Mouse (Mus musculus): ENCODE measurements around the gene Trim59. TPM values are rescaled to one million over a fixed set of nuclear protein-coding genes. Genes with fewer than 3 reads are reported as not detected.
"Not testable (repeated sequence)": the region's sequence is repeated elsewhere in the genome, so short reads cannot be mapped to it uniquely, and the experiment has no call there.

Trim59 gene
- total RNA-seq (2021) = 10 to 100 TPM; 10.3 to 10.4 TPM

DNA sequence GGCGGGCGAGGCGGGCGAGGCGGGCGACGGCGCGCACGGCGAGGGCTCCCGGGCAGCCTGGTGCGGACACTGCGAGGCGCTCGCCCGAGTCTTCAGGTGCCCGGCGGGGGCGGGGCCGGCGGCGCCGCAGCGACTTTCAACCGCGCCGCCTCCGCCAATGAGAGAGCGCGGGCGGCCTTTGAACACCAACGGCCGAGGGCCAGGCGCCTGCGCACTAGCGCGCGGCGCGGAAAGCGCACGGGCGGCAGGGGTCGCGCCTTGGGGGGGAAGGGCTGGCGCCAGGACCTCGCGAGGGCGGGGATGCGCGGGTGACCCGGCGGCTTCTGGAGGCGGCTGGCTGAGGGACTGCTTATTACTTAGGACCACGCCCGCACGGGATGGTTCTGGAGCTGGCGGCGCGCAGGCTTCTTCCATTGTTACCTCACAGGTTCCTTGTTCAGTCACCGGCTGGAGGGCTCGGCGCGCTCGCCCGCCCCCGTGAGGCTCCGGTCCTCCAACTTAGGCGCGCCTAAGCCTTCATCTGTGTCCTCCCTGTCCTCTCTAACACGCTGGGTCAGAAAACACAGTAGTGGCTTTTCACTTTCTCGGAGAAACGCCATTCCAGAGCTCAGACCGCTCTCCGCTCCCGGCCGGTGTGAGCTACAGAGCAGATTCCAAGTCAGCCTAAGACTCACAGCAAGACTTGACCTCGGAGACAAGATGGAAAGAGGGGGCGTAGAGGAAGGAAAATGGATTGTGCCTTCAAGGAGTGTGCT is at the start of gene Trim59:
Trim59 (minus strand) TSS at position 111 of the 755 bp plus-strand sequence.
- DNase-seq (ENCODE audit: low spot score in 2 of 2) = peak; percentile 88 to 91
- intact Hi-C loops (cut with DNase I) = loop anchor here (2.0 kb wide), 1 partner anchor 18 kb away; no protein-coding TSS in a partner anchor

DNA sequence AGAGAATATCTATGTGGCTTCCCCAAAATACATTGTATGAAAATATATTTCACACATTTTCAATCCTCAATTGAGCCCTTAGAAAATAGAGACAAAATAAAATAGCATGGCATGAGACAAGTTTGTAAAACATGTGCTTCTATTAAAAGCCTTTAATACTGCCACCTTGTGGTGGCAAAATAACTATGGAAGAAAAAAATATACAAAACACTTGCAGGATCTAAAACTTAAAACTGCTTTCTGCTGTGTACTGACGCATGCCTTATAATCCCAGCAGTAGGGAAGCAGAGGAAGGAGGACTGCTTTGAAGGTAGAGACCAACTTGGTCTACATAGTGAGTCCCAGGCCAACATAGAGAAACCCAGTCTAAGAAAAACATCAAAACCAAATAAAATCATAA is 19.4 kb upstream of the Trim59 start:
- intact Hi-C loops (cut with DNase I) = loop anchor here (2.0 kb wide), 1 partner anchor 63 kb away; the partner anchor contains the start of gene Kpna4
- no peak for DNase-seq (ENCODE audit: low spot score in 2 of 2)

DNA sequence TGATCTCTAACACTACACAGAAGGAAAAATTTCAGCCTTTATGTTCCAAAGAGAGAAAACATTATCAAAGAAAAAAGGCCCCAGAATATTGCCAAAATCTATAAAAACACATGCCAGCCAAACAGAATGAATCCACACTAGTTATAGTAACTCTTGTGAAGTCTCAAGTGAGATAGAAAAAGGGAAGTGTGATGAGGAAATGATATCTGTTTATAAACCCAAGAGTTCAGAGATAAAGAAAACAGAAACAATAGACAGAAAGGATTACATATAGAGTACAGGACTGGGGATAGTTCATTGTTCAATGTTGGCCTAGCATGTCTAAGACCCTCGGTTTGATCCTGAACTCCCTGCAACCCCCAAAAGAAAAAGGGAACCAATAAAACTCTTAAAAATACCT is 18.2 kb upstream of the Trim59 start:
- intact Hi-C loops (cut with DNase I) = loop anchor here (2.0 kb wide), 1 partner anchor 18 kb away; the partner anchor contains the start of gene Trim59
- no peak for DNase-seq (ENCODE audit: low spot score in 2 of 2)

DNA sequence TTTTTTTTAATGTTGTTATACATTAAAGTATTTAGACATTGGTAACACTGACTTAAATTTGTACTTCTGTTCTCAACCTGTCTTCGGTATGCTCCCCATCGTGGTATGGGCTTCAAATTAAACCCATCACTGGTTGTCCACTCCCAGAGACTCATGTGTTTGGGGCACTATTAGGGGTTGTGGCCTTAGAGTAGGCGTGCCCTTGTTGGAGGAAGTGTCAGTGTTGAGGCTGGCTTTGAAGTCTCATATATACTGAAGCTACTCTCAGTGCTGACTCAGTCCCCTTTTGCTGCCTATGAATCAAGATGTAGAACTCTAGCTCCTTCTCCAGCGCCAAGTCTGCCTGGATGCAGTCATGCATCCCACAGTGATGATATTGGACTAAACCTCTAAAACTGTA is 16.1 kb upstream of the Trim59 start:
- intact Hi-C loops (cut with DNase I) = no loop called here
- no peak for DNase-seq (ENCODE audit: low spot score in 2 of 2)

DNA sequence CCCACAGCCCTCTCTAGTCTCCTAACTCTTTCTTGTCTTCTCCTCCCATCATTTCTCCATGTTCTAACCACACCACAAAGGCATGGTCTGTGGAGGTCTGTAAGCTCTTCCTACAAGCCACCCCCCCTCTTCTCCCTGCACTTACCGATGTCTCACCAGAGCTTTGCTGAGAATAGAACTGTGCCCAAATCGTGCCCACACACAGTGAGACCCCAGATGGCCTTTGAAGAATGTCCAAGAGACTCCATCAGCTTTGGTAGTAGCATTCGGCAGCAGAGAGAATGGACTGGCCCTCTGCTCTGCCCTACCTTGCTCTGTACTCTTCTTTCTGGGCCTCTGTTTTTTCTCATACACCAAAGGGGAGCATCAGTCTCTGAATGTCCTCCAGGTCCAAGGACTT is 11.3 kb upstream of the Trim59 start:
- DNase-seq (ENCODE audit: low spot score in 2 of 2) = no peak
- intact Hi-C loops (cut with DNase I) = no loop called here

DNA sequence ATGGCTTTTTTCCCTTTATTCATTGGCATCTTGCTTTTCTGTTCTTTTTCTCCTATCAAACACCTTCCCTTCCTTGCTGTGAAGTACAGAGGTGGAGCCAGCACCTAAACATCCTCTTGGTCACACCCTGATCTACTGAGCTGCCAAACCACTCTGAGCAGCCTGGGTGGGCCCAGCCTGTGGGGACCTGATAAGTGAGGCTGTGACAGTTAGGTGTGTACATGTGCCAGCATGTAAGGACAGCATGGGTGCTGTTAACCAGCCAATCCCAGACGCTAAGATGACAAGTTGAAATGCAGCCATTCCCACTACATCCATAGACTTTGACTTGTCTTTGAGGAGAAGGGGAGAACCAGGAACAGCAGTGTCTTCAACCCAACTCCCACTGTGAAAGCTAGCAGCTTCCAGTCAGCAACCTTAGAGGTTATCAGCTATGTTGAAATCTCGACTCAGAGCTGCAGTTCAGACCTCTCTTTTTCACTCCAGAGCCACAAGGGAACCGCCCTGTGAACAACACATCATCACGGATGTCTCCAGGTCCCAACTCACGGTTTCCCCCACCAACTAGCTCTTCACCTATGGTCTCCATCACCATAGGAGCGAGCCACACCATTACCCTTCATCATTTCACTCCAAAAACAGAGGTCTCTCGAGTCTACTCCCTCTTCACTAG is 10.3 kb upstream of the Trim59 start:
- DNase-seq (ENCODE audit: low spot score in 2 of 2) = no peak
- intact Hi-C loops (cut with DNase I) = no loop called here

DNA sequence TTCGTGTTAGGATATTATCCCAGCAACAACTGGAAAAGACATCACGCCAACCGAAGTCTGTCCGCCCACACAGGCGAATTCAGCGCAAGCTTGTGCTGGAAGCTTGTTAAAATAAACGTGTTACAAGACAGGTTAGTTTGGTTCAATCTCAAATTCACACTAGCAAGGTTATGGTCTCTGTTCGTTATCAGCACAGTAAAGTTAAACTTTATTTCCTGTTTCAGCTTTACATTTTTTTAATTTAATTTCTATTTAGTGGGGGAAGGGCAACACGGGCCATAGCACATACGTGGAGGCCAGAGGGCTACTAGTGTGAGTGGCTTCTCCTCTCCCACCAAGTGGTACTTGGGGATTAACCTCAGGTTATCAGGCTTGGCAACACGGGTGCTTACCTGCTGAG is 7.3 kb upstream of the Trim59 start:
- no peak for DNase-seq (ENCODE audit: low spot score in 2 of 2)
- intact Hi-C loops (cut with DNase I) = no loop called here

DNA sequence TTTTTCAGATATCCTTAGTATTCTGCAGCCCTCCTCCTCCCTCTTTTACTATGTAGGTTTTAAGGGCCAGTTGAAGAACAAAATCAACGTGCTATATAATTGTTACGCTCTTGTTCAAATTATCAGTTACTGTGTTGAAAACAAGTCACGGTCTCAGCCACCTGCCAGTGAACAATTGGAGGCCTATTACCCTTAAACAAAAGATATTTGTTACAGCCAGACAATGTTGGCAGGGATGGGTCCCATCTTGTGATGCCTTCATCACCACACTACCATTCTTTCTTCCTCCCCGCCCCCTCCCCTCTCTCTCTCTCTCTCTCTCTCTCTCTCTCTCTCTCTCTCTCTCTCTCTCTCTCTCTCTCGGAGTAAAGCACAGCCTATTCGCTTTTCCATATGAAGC is 4.5 kb upstream of the Trim59 start:
- no peak for DNase-seq (ENCODE audit: low spot score in 2 of 2)
- intact Hi-C loops (cut with DNase I) = no loop called here

DNA sequence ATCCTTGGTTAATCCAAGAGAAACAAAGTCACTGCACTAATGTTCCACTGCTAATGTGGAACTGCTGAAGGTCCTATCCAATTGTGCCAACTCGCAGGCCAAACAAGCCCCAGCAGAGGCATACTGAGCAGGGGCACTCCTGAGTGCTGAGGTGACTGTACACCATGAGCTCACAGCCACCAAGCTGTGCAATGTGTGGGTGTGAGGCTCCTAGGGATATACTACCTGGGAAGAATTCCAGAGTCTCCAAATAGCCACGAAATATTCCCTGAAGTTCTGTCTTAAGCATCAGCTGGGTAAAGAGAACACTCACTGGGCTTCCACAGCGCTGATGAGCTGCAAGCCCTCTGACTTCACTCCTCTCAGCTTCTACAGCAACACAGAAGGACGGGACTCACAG is 3.1 kb upstream of the Trim59 start:
- no peak for DNase-seq (ENCODE audit: low spot score in 2 of 2)
- intact Hi-C loops (cut with DNase I) = no loop called here

DNA sequence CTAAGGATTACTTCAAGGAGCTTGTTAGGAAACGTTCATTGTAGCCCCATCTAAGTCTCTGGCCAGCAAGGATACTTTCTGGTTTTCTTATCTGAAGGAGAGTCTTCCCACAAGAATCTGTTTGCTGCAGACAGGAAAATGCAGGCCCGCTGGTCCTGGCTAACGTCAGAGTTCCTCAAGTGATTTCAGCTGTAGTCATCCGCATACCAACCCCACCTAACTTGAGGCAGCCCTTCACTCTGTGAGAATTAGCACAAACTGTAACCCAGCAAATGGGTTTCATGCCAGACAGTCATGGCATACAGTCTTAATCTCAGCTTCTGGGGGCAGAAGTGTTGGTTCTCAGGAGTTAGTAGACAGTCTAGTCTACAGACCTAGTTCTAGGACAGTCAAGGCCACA is 2.0 kb upstream of the Trim59 start:
- no peak for DNase-seq (ENCODE audit: low spot score in 2 of 2)
- intact Hi-C loops (cut with DNase I) = no loop called here

DNA sequence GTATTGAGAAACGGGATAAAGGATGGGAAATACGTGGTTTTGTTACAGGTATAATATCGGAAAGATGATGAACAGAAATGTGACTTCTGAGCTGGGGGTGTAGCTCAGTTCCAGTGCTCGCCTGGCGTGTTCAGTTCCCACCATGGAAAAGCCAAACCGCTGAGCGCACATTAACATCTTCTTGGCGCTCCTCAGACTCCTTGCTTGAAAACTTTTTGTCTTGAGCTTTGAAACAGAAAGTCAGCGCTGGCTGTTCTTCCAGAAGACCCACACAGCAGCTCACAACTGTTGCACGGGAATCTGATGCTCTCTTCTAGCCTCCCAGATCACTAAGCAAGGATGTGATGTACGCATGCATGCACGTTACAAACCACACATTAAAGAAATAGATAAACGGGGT is 1.2 kb upstream of the Trim59 start:
- DNase-seq (ENCODE audit: low spot score in 2 of 2) = no peak
- intact Hi-C loops (cut with DNase I) = loop anchor here (2.0 kb wide), 1 partner anchor 17 kb away; no protein-coding TSS in a partner anchor

DNA sequence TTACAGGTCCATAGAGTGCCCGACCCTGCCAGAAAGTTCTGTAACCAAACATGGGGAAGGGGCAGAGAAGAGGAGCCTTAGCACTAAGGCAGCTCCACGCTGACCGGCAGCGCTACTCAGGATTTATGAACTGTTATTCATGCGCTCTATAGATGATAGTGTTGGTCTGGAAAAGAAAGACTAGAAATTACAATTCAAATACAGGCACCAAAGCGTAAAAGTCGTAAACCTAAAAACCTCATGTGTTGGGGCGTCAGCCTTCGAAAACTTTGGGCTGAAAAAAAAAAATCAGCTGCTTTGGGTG is 797 bp upstream of the Trim59 start:
- DNase-seq (ENCODE audit: low spot score in 2 of 2) = no peak
- intact Hi-C loops (cut with DNase I) = loop anchor here (2.0 kb wide), 1 partner anchor 17 kb away; no protein-coding TSS in a partner anchor

DNA sequence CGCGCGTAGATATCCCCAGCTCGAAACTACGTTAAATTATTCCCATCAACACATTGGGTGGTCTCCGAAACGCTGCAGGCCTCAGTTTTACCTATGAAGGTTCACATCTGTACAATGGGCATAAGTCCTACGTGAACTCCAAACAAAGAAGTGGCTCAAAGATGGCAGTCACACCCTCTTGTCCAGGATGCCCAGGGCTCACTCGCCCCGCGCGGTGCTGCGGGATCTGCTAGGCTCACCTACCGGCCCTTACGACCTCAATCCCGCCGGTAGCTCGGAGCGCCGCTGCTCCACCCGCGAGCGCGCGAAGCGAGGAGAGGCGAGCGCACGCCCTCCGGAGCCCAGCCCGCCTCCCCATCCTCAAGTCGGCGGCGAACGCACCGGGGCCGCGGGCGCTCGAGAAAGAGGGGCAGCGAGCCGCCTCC is 376 bp downstream of the Trim59 start:
- no peak for DNase-seq (ENCODE audit: low spot score in 2 of 2)
- intact Hi-C loops (cut with DNase I) = loop anchor here (2.0 kb wide), 1 partner anchor 19 kb away; no protein-coding TSS in a partner anchor

DNA sequence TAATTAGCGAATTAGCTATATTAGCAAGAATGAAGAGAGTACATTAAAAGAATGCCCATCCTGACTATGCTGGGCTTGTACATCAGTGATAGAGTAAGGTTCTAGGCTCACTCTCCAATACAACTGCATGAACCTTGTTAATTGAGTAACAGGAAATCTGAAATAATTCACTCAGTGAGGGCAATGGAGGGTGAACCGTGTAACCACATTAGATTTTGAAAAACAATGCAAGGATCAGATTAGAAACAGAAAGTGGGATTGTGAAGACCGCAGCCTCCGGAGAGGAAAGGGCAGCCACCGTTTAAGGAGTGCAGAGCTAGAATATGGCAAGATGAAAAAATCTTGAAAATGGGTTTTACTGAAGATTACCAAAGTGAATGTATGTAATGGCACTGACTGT is 3.3 kb downstream of the Trim59 start:
- DNase-seq (ENCODE audit: low spot score in 2 of 2) = no peak
- intact Hi-C loops (cut with DNase I) = no loop called here

DNA sequence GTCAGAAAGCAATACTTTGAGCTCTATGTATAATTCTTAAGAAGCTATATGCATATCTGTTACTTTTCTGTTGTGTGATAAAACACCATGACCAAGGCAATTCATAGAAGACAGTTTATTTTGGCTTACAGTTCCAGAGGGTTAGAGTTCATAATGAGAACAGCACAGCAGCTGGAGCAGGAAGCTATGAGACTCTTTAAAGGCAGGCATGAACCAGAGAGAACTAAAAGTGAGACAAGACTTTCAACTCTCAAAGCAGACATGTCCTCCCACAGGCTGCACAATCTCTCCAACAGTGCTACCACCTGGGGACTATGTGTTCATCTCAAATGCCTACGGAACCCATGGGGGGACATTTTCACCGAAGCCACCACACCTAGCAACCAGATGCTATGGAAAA is 4.5 kb downstream of the Trim59 start:
- no peak for DNase-seq (ENCODE audit: low spot score in 2 of 2)
- intact Hi-C loops (cut with DNase I) = no loop called here

DNA sequence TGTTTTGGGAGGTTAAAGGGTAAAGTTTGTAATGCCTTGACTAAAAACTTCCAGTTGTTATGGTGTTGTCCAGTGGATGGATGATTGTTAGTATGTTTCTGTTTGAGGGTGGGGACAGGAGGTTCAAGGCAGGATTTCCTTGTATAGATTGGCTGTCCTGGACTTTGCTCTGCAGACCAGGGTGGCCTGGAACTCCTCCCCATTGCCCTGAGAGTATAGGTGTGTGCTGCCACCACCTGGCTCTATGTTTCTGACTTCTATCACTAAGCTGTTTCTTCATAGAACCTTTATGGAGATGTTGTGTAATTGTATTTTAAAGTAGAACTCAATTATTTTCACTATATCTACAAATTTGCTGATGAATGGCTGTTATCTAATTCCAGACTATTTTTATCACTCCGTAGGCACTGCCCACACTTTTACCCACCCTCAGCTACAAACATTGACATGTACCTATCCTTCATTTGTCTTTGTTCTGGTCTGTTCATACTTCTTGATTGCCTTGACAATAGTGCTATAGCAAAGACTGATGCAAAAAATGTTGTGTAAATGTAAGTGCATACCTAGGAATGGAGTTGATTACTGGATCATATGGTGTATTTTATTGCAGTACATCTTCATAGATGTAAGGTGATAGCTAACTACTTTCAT is 18.3 kb downstream of the Trim59 start:
- intact Hi-C loops (cut with DNase I) = no loop called here
- no peak for DNase-seq (ENCODE audit: low spot score in 2 of 2)

DNA sequence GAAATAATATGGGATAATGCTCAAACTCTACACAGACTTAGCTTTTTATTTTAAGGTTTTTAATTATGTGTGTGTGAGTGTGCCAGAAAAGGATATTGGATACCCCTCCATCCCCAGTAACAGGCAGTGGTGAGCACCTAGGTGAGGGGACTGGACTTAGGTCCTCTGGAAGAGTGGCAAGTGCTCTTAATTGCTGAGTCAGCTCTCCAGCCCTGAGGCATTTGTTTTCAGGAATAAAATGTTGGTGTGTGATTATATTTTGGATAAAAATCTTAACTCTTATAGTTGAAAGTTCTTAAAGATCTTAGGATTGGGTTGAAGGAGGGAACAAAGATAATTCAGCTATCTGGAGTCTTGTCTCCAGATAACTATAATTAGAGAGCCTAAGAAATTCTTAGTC is 23.8 kb downstream of the Trim59 start:
- DNase-seq (ENCODE audit: low spot score in 2 of 2) = no peak
- intact Hi-C loops (cut with DNase I) = no loop called here

DNA sequence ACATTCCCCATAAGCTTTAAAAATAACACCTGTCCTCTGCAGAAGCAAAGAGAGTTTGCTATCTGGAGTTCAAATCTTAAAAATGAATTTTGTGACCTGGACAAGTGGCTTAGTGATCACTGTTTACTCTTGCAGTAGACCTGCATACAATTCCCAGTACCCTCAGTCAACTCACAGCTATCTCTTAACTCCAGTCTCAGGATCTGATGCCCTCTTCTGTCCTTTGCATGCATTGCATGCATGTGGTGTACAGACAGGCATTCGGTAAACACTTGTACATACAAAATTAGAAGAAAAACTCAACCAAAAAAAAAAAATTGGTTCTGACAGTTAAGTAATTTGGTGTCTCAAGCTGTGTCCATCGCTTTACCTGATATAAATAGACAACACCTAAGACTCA is 24.3 kb downstream of the Trim59 start:
- intact Hi-C loops (cut with DNase I) = no loop called here
- no peak for DNase-seq (ENCODE audit: low spot score in 2 of 2)

DNA sequence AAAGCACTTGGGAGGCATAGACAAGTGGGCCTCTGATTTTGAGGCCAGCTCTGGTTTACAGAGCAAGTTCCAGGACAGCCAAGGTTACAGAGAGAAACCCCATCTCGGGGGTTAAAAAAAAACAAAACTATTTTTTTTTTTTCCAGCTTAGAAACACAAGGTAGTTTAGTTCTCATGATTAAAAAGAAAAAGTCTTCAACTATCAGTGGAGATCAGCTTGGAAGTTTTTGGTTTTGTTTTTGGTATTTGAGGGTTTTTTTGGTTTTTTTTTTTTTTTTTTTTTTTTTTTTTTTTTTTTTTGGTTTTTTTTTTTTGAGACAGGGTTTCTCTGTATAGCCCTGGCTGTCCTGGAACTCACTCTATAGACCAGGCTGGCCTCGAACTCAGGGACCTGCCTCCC is 25.9 kb downstream of the Trim59 start:
- DNase-seq (ENCODE audit: low spot score in 2 of 2); intact Hi-C loops (cut with DNase I): not testable (repeated sequence)

DNA sequence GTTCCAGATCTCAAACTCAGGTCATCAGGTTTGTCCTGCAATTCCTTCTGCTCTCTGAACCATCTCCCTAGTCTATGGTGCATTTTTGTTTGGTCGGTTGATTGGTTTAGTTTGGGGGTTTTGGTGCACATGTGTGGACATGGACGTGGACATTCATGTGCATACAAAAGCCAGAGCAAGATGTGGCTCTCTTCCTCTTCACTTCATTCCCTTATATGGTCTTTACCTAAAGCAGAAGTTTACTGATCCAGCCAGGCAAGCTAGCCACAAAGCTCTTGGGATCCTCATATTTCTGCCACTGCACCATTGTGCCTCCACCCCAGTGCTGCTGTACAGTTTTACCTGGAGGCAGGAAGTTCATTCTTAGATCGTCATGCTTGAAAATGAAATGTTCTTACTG is 27.4 kb downstream of the Trim59 start:
- intact Hi-C loops (cut with DNase I) = no loop called here
- no peak for DNase-seq (ENCODE audit: low spot score in 2 of 2)

DNA sequence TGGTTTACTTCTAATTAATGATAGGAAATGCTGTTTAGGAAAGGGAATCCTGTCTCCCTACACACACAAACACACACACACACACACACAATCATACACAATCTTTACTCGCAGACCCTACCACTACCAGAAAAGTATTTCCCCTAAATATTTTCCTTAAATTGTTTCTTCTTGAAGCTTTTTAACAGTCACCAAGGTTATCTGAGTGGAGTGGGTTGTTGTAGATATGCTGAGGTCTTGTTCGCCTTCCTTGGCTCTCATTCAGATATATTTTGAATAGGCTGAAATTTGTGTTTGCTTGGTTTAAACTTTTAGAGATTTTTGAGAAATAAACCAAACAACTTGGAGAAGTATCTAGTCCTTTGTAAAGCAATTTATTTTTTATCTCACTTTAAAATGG is 35.7 kb downstream of the Trim59 start:
- intact Hi-C loops (cut with DNase I) = no loop called here
- DNase-seq (ENCODE audit: low spot score in 2 of 2) = no peak

Data from left cerebral cortex, postnatal 36 days (tissue).